Mouse (Mus musculus): ENCODE results near the gene Capzb. TPM values are rescaled to one million over a fixed set of nuclear protein-coding genes. Genes with fewer than 3 reads are reported as not detected.

Gene Capzb
- polyA plus RNA-seq, 1 experiment from 2014 or later, result 249 TPM

- Histone ChIP-seq H3K4me2 (replicated peaks) (no peak overlapping the region), H3K9ac (no peak overlapping the region), H3K9me3 (ENCODE audit: control insufficient read depth, low read length) (no peaks in the 10 kb centered on the region), H3K4me1 (replicated peaks; ENCODE audit: control insufficient read depth, insufficient read depth, low read length) (no peaks in the 10 kb centered on the region), H3K27ac (no peak overlapping the region), H3K4me3 (replicated peaks; ENCODE audit: low read length) (no peak overlapping the region), H3K36me3 (replicated peaks; ENCODE audit: control insufficient read depth, insufficient read depth) (peaks cover 36% of the 10 kb centered on the region), H3K27me3 (ENCODE audit: control insufficient read depth, insufficient read depth, low read length) (no peaks in the 10 kb centered on the region)
- 98% methylated on average over 5 of the region's 5 CpGs for WGBS
- ATAC-seq (ENCODE audit: low FRiP score) (no peak), DNase-seq (ENCODE audit: low spot score) (no peak)
Measured at GRCm38 (mm10) chr4:139292038-139292437, 99.3 kb downstream of the Capzb start.

- Histone ChIP-seq H3K27me3 (ENCODE audit: control insufficient read depth, insufficient read depth, low read length) (no peaks in the 10 kb centered on the region), H3K4me3 (replicated peaks; ENCODE audit: low read length) (no peak overlapping the region), H3K9me3 (ENCODE audit: control insufficient read depth, low read length) (no peaks in the 10 kb centered on the region), H3K4me1 (replicated peaks; ENCODE audit: control insufficient read depth, insufficient read depth, low read length) (no peaks in the 10 kb centered on the region), H3K36me3 (replicated peaks; ENCODE audit: control insufficient read depth, insufficient read depth) (peaks cover 51% of the 10 kb centered on the region), H3K4me2 (replicated peaks) (no peak overlapping the region), H3K27ac (no peak overlapping the region), H3K9ac (no peak overlapping the region)
- ATAC-seq (ENCODE audit: low FRiP score) (no peak), DNase-seq (ENCODE audit: low spot score) (no peak)
- WGBS, result 87% methylated on average over 4 of the region's 4 CpGs
Measured at GRCm38 (mm10) chr4:139297566-139297965, 104.9 kb downstream of the Capzb start.

- Histone ChIP-seq H3K36me3 (replicated peaks; ENCODE audit: control insufficient read depth, insufficient read depth) (peaks cover 51% of the 10 kb centered on the region), H3K9ac (no peak overlapping the region), H3K27ac (no peak overlapping the region), H3K4me2 (replicated peaks) (no peak overlapping the region), H3K4me1 (replicated peaks; ENCODE audit: control insufficient read depth, insufficient read depth, low read length) (no peaks in the 10 kb centered on the region), H3K27me3 (ENCODE audit: control insufficient read depth, insufficient read depth, low read length) (no peaks in the 10 kb centered on the region), H3K4me3 (replicated peaks; ENCODE audit: low read length) (no peak overlapping the region), H3K9me3 (ENCODE audit: control insufficient read depth, low read length) (no peaks in the 10 kb centered on the region)
- no peak for DNase-seq (ENCODE audit: low spot score)
- no peak for ATAC-seq (ENCODE audit: low FRiP score)
- 86% methylated on average over 12 of the region's 12 CpGs for WGBS
Measured at GRCm38 (mm10) chr4:139298671-139299366, 106.1 kb downstream of the Capzb start.

GRCm38 (mm10) chr4:139301780-139302179 lies 109.1 kb downstream of the Capzb start:
- no peaks in the 10 kb centered on the region for H3K4me1 ChIP-seq (replicated peaks; ENCODE audit: control insufficient read depth, insufficient read depth, low read length)
- H3K27me3 ChIP-seq (ENCODE audit: control insufficient read depth, insufficient read depth, low read length), result no peaks in the 10 kb centered on the region
- ATAC-seq (ENCODE audit: low FRiP score) (no peak), DNase-seq (ENCODE audit: low spot score) (no peak)
- H3K9ac ChIP-seq, result no peak overlapping the region
- peaks cover 67% of the 10 kb centered on the region for H3K36me3 ChIP-seq (replicated peaks; ENCODE audit: control insufficient read depth, insufficient read depth)
- H3K9me3 ChIP-seq (ENCODE audit: control insufficient read depth, low read length), result no peaks in the 10 kb centered on the region
- no peak overlapping the region for H3K27ac ChIP-seq
- 90% methylated on average over 8 of the region's 8 CpGs for WGBS
- H3K4me3 ChIP-seq (replicated peaks; ENCODE audit: low read length), result no peak overlapping the region
- H3K4me2 ChIP-seq (replicated peaks), result no peak overlapping the region

- WGBS, result 71% methylated on average over 5 of the region's 5 CpGs
Measured at GRCm38 (mm10) chr4:139302241-139302640, 109.5 kb downstream of the Capzb start.

GRCm38 (mm10) chr4:139305521-139305920 lies 112.8 kb downstream of the Capzb start:
- H3K36me3 ChIP-seq (replicated peaks; ENCODE audit: control insufficient read depth, insufficient read depth), result peaks cover 42% of the 10 kb centered on the region
- H3K4me3 ChIP-seq (replicated peaks; ENCODE audit: low read length), result no peak overlapping the region
- WGBS, result 96% methylated on average over 3 of the region's 3 CpGs
- no peaks in the 10 kb centered on the region for H3K27me3 ChIP-seq (ENCODE audit: control insufficient read depth, insufficient read depth, low read length)
- peaks cover 10% of the 10 kb centered on the region for H3K4me1 ChIP-seq (replicated peaks; ENCODE audit: control insufficient read depth, insufficient read depth, low read length)
- no peak overlapping the region for H3K27ac ChIP-seq
- ATAC-seq (ENCODE audit: low FRiP score) (no peak), DNase-seq (ENCODE audit: low spot score) (no peak)
- H3K4me2 ChIP-seq (replicated peaks), result no peak overlapping the region
- no peaks in the 10 kb centered on the region for H3K9me3 ChIP-seq (ENCODE audit: control insufficient read depth, low read length)
- H3K9ac ChIP-seq, result no peak overlapping the region

More at GRCm38 (mm10) chr4:139302241-139302640, 109.5 kb downstream of the Capzb start:
- Histone ChIP-seq H3K27ac (no peak overlapping the region), H3K4me2 (replicated peaks) (no peak overlapping the region), H3K9ac (no peak overlapping the region), H3K36me3 (replicated peaks; ENCODE audit: control insufficient read depth, insufficient read depth) (peaks cover 67% of the 10 kb centered on the region), H3K9me3 (ENCODE audit: control insufficient read depth, low read length) (no peaks in the 10 kb centered on the region), H3K4me3 (replicated peaks; ENCODE audit: low read length) (no peak overlapping the region), H3K4me1 (replicated peaks; ENCODE audit: control insufficient read depth, insufficient read depth, low read length) (no peaks in the 10 kb centered on the region), H3K27me3 (ENCODE audit: control insufficient read depth, insufficient read depth, low read length) (no peaks in the 10 kb centered on the region)
- ATAC-seq (ENCODE audit: low FRiP score) (no peak), DNase-seq (ENCODE audit: low spot score) (no peak)

GRCm38 (mm10) chr4:139307916-139308315 lies 115.2 kb downstream of the Capzb start:
- no peak overlapping the region for H3K4me3 ChIP-seq (replicated peaks; ENCODE audit: low read length)
- no peak for DNase-seq (ENCODE audit: low spot score)

GRCm38 (mm10) chr4:139309651-139310050 lies 117.0 kb downstream of the Capzb start:
- H3K4me1 ChIP-seq (replicated peaks; ENCODE audit: control insufficient read depth, insufficient read depth, low read length), result peaks cover 19% of the 10 kb centered on the region
- H3K27me3 ChIP-seq (ENCODE audit: control insufficient read depth, insufficient read depth, low read length), result no peaks in the 10 kb centered on the region; the same call in 1 of the 2 replicates
- no peak for DNase-seq (ENCODE audit: low spot score)
- peak overlapping the region; percentile 86 for H3K9ac ChIP-seq
- H3K9me3 ChIP-seq (ENCODE audit: control insufficient read depth, low read length), result no peaks in the 10 kb centered on the region
- WGBS, result 22% methylated on average over 6 of the region's 6 CpGs
- H3K4me3 ChIP-seq (replicated peaks; ENCODE audit: low read length), result peak overlapping the region; percentile 91
- ATAC-seq (ENCODE audit: low FRiP score), result no peak
- peaks cover 26% of the 10 kb centered on the region for H3K36me3 ChIP-seq (replicated peaks; ENCODE audit: control insufficient read depth, insufficient read depth)
- peak overlapping the region; percentile 97 for H3K4me2 ChIP-seq (replicated peaks)
- H3K27ac ChIP-seq, result no peak overlapping the region

More at GRCm38 (mm10) chr4:139307916-139308315, 115.2 kb downstream of the Capzb start:
- Histone ChIP-seq H3K9me3 (ENCODE audit: control insufficient read depth, low read length) (no peaks in the 10 kb centered on the region), H3K36me3 (replicated peaks; ENCODE audit: control insufficient read depth, insufficient read depth) (peaks cover 21% of the 10 kb centered on the region), H3K27ac (no peak overlapping the region), H3K27me3 (ENCODE audit: control insufficient read depth, insufficient read depth, low read length) (no peaks in the 10 kb centered on the region; the same call in 1 of the 2 replicates), H3K4me1 (replicated peaks; ENCODE audit: control insufficient read depth, insufficient read depth, low read length) (peaks cover 19% of the 10 kb centered on the region), H3K4me2 (replicated peaks) (no peak overlapping the region), H3K9ac (no peak overlapping the region)
- no peak for ATAC-seq (ENCODE audit: low FRiP score)
- 81% methylated on average over 5 of the region's 5 CpGs for WGBS

- H3K9me3 ChIP-seq (ENCODE audit: control insufficient read depth, low read length), result no peaks in the 10 kb centered on the region
- peaks cover 19% of the 10 kb centered on the region for H3K4me1 ChIP-seq (replicated peaks; ENCODE audit: control insufficient read depth, insufficient read depth, low read length)
- peak within 1 kb of the TSS; percentile 91 for H3K4me3 ChIP-seq (replicated peaks; ENCODE audit: low read length)
- H3K9ac ChIP-seq, result peak within 1 kb of the TSS; percentile 86
- WGBS, result under 1% methylated on average over 63 of the region's 63 CpGs
- peak; percentile 90 for ATAC-seq (ENCODE audit: low FRiP score)
- peak; percentile 98 for DNase-seq (ENCODE audit: low spot score)
- peaks cover 29% of the 10 kb centered on the region for H3K36me3 ChIP-seq (replicated peaks; ENCODE audit: control insufficient read depth, insufficient read depth)
- H3K4me2 ChIP-seq (replicated peaks), result peak within 1 kb of the TSS; percentile 97
- no peaks in the 10 kb centered on the region; the same call in 1 of the 2 replicates for H3K27me3 ChIP-seq (ENCODE audit: control insufficient read depth, insufficient read depth, low read length)
- peak within 1 kb of the TSS; percentile 71 for H3K27ac ChIP-seq
Measured at GRCm38 (mm10) chr4:139310171-139310898, 117.6 kb downstream of the Capzb start, which contains the start of the genes Pqlc2 and Akr7a5. Gene Pqlc2 (minus strand): TSS chr4:139310708. Gene Akr7a5 (plus strand): TSS chr4:139310744.
